Mouse (Mus musculus): ENCODE measurements around the gene Fgfr1op.

Gene Fgfr1op

DNA sequence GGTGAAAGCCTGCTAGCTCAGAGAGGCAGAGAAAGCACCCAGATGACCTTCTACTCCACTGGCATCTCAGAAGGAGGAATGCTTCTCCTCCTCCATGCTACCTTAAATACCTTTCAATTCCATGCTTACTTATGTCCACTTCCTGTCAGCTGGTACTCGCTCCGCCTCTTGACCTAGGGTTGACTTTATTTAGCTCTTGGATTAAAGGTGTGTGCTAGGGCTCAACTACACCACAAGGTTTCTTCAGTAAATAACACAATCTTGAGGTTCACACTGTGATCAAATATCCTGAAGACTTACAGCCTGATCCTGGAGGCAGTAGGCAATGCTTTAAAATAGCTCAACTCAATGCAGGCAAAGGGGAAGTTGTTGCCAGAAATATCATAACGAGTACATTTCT, 64.3 kb downstream of the Fgfr1op start:
- no peak for DNase-seq

DNA sequence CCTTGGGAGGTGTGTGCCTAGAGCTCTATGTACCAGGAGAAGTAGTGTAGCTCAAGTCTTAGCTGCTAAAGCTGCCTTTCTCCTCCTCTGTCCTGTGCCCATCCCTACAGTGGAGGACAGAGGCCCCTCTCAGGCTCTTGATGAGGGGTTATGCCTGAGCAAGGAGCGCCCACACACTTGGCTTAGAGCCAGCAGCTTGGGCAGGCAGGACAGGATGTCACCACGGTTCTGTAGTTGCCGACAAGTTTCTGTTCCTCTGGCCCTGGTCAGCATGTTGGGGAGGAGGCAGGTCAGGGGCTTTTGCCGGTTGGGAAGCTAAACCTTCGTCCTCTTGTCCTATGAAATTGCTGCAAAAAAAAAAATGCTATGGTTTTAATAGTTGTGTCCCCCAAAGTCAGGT, 66.8 kb downstream of the Fgfr1op start:
- DNase-seq, result no peak

DNA sequence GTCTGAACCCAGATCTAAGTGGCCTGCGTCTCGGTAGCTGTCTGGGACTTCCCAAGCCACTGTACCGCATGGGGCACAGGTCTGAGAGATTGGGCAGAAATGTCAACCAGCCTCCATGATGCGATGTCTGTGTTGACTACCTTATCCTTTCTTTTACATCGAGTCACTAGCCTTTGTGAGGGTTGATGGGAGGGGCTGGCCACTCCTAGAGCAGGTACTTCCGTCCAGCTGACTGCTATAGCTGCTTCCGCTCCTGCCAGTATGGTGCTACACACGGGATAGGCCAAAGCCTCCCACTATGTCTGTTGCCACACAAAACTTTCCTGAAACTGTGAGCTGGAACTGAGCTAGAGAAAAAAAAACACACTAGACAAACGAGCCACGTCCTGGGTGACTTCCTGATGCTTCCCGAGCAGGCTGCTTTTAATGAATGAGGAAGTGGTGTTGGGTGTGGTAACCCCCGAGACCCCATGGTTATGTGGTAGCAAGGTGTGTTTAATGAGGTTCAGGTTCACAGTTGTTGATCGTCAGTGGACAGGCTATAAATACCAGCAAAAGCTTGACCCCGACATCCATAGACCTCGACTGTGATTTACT, 68.4 kb downstream of the Fgfr1op start:
- DNase-seq, result no peak

DNA sequence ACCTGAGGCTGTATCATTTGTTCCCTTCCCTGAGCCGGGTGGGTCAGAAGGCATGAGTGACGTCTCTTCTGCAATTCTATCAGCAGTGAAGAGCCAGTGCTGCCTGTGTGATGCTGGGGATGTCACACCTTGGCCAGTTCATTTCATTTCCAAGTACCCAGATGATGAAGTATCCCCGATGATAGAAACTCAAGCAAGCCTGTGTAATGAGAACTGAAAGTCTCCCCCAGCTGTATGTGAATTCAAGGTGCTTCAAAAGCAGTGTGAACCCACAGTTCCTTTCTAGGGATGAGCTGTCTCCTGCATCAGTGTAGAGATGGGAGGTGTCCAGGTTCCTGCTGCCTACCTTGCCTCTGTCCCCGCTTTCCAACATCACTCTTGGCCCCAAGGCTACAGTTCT, 69.2 kb downstream of the Fgfr1op start:
- DNase-seq, result no peak

GRCm38 (mm10) chr17:8235743-8236142, 70.4 kb downstream of the Fgfr1op start, which contains the start of gene Ccr6:
TSS of gene Ccr6 (plus strand) at chr17:8236043.
- DNase-seq, result no peak

DNA sequence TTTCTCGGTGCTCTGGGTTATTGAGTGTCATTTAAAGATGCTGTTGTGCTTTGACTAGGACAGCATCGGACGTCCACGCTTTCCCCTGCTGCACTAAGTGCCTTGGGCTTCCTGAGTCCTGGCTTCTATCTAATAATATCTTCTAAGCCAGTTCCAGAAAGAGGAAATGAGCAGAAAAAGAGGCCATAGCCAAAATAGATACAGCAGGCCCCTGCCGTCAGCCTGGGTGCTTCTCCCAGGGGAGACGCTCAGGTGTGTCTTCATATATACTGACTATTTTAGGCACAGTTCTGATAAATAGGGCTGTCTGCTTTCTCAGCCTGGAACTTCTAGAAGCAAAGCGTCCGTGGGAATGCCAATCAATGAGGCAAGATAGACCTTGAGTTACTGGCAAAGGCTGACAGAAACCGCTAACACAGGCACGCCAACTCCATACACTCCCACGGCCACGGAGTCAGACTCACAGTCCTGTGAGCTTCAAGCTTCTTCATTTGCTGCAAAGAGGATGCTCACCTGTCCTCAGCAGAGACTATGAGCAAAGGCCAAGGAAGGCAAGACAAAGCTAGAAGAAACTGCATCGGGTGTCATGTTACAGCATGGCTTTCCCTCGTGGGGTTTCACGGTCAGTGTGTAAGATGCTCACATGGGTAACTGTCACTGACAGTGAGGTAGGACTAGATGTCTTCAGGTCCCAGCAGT, 72.9 kb downstream of the Fgfr1op start:
- DNase-seq, result no peak

DNA sequence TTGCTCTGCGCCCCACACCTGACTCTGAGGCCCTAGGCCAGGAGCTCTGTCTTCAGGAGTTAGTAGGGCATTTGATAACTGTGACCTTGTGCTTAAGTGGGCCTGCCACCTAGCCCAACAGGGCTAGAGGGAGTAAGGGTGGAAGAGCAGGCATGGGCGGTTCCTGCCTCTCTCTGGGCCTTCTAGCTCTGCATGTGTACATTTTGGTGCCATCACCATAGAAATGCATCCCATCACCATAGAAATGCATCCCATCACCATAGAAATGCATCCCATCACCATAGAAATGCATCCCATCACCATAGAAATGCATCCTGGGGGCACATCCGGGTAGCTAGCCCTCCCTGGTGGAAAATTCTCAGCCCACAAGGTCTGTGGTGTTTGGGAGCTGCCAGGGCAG, 74.3 kb downstream of the Fgfr1op start:
- DNase-seq, result no peak

GRCm38 (mm10) chr17:8240517-8240916, 75.2 kb downstream of the Fgfr1op start:
- DNase-seq, result peak; percentile 40

DNA sequence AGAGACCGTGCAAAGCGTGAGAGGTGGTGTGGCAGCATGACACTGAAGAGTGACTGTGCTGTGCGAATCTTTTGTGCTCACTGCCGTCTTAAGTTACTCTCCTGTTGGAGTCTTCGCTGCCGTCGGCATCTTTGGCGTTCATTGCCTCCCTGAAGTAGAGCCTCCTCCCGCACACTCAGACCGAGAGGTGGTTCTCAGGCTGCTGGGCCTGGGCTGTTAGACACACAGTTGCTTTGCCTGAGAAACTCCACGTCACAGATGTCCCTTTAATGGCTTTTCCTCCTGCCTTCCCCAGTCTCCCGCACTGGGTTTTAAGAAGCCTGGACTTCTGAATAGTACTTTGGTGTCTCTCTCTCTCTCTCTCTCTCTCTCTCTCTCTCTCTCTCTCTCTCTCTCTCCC, 76.3 kb downstream of the Fgfr1op start:
- DNase-seq, result no peak

GRCm38 (mm10) chr17:8242186-8242585, 76.9 kb downstream of the Fgfr1op start:
- DNase-seq, result no peak

- no peak for DNase-seq
Measured at GRCm38 (mm10) chr17:8244124-8244523, 78.8 kb downstream of the Fgfr1op start.

- DNase-seq, result no peak
Measured at GRCm38 (mm10) chr17:8246102-8246754, 80.9 kb downstream of the Fgfr1op start.

Measured in thymus, postnatal 14 days (tissue).